Mouse (Mus musculus) right cerebral cortex, postnatal 10 days (tissue): ENCODE measurements at regions not wholly inside any gene's neighbourhood (a gene's known extent, or its start where the extent isn't known, plus 50 kb on each side); places are given as distances from the start of the nearest gene placed in this dataset.

ENCODE experiments used
- DNase-seq, 2 experiments: peaks; one replicate each; pipeline ENCODE4 v3.0.0; 2021; ENCODE audit warnings: low spot score in 2 of 2

GRCm38 (mm10) chr9:41577760-41578159 is 416.3 kb upstream of the Ubash3b start:
- peak in 1 of 2 experiments; percentile 5 for DNase-seq

- no peak for DNase-seq
Observed at GRCm38 (mm10) chr9:41575826-41576225, 414.3 kb upstream of the Ubash3b start.

- no peak for DNase-seq
Observed at GRCm38 (mm10) chr9:41570262-41570661, 408.8 kb upstream of the Ubash3b start.

- no peak for DNase-seq
Observed at GRCm38 (mm10) chr9:41566496-41566895, 405.0 kb upstream of the Ubash3b start.

- no peak for DNase-seq
Observed at GRCm38 (mm10) chr9:41565784-41566183, 404.3 kb upstream of the Ubash3b start.

GRCm38 (mm10) chr9:41563376-41563775 is 401.9 kb upstream of the Ubash3b start:
- DNase-seq, result no peak

- no peak for DNase-seq
Observed at GRCm38 (mm10) chr9:41558456-41558855, 397.0 kb upstream of the Ubash3b start.

- no peak for DNase-seq
Observed at GRCm38 (mm10) chr9:41556888-41557287, 395.4 kb upstream of the Ubash3b start.

- DNase-seq, result no peak
Observed at GRCm38 (mm10) chr9:41545776-41546175, 384.3 kb upstream of the Ubash3b start.

GRCm38 (mm10) chr9:41542511-41542910 is 381.0 kb upstream of the Ubash3b start:
- no peak for DNase-seq

GRCm38 (mm10) chr9:41541327-41541726 is 379.8 kb upstream of the Ubash3b start:
- DNase-seq, result no peak

GRCm38 (mm10) chr9:41532786-41533185 is 371.3 kb upstream of the Ubash3b start:
- no peak for DNase-seq

GRCm38 (mm10) chr9:41532290-41532689 is 370.8 kb upstream of the Ubash3b start:
- DNase-seq, result no peak

- no peak for DNase-seq
Observed at GRCm38 (mm10) chr9:41531596-41531995, 370.1 kb upstream of the Ubash3b start.

GRCm38 (mm10) chr9:41526126-41526525 is 364.6 kb upstream of the Ubash3b start:
- DNase-seq, result no peak

GRCm38 (mm10) chr9:41525534-41525933 is 364.0 kb upstream of the Ubash3b start:
- DNase-seq, result no peak

GRCm38 (mm10) chr9:41524591-41524990 is 363.1 kb upstream of the Ubash3b start:
- peak; percentile 56 to 74 for DNase-seq

GRCm38 (mm10) chr9:41523969-41524368 is 362.5 kb upstream of the Ubash3b start:
- no peak for DNase-seq

GRCm38 (mm10) chr9:41522302-41522701 is 360.8 kb upstream of the Ubash3b start:
- DNase-seq, result peak in 1 of 2 experiments; percentile 34

- DNase-seq, result no peak
Observed at GRCm38 (mm10) chr9:41517787-41518186, 356.3 kb upstream of the Ubash3b start.

- no peak for DNase-seq
Observed at GRCm38 (mm10) chr9:41517053-41517696, 355.7 kb upstream of the Ubash3b start.

GRCm38 (mm10) chr9:41515192-41515591 is 353.7 kb upstream of the Ubash3b start:
- DNase-seq, result no peak

- no peak for DNase-seq
Observed at GRCm38 (mm10) chr9:41513701-41514100, 352.2 kb upstream of the Ubash3b start.

- DNase-seq, result no peak
Observed at GRCm38 (mm10) chr9:41509597-41509996, 348.1 kb upstream of the Ubash3b start.
